Mouse (Mus musculus) cerebellum, adult 8-10 months (tissue): ENCODE data around the gene Fam69b.

Source experiments
- DNase-seq: peaks from one replicate; pipeline ENCODE4 v3.0.0; 2022

Fam69b gene

DNA sequence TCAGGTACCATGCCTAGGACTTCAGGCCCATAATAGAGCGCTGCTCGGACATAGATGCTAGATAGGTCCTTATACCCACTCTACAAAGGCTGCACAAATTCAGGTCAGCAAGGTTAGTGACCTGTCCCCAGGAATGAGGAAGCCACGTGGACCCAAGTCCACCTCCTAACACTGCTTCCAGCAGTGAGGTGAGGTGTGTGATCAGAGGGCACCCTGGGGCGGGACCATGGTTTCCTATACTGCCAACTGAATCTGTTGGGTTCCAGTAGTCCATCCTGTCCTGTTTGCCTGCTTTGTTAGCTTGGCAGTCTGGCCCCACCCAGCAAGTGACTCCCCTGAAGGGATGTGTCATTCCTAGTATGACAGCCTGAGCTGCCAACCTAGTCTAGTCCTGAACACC lies 28.3 kb upstream of the Fam69b start:
- no peak for DNase-seq

GRCm38 (mm10) chr2:26600664-26601063 lies 27.6 kb upstream of the Fam69b start:
- DNase-seq = no peak

DNA sequence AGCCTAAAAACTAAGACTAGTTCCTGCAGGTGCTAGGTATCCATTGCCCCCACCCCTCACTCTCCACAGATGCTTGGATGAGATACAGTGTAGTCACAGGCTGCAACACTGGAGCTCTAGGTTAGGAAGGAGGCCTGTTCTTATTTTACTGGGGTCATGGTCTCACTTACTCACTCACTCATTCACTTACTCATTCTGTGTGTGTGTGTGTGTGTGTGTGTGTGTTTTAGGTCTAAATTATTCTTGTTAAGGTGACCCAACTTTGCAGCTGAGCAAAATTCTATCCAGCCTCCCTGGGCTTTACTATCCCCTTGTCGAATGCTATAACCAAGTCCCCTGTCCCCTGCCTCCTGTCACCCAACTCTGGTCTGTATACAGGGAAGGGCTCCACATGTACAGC lies 26.7 kb upstream of the Fam69b start:
- DNase-seq = no peak

- no peak for DNase-seq
Measured at GRCm38 (mm10) chr2:26602631-26603030, 25.6 kb upstream of the Fam69b start.

DNA sequence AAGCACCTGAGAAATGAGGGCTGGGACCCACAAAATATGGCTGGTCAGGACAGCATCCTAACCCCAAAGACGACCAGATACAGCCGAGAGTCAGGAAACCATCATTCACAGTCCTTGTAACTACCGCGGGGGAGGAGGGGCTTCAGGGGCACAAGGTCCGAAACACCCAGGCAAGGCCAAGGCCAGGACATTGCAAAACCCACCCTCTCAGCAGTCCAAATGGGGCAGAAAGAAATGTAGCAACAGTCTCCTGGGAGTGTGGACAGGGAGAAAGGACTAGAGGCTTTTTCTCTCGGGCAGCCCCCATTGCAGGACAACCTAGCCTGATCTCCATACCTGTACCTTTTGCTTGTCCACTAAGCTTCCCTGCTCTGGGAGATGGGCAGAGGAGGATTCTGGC lies 25.1 kb upstream of the Fam69b start:
- DNase-seq = no peak

DNA sequence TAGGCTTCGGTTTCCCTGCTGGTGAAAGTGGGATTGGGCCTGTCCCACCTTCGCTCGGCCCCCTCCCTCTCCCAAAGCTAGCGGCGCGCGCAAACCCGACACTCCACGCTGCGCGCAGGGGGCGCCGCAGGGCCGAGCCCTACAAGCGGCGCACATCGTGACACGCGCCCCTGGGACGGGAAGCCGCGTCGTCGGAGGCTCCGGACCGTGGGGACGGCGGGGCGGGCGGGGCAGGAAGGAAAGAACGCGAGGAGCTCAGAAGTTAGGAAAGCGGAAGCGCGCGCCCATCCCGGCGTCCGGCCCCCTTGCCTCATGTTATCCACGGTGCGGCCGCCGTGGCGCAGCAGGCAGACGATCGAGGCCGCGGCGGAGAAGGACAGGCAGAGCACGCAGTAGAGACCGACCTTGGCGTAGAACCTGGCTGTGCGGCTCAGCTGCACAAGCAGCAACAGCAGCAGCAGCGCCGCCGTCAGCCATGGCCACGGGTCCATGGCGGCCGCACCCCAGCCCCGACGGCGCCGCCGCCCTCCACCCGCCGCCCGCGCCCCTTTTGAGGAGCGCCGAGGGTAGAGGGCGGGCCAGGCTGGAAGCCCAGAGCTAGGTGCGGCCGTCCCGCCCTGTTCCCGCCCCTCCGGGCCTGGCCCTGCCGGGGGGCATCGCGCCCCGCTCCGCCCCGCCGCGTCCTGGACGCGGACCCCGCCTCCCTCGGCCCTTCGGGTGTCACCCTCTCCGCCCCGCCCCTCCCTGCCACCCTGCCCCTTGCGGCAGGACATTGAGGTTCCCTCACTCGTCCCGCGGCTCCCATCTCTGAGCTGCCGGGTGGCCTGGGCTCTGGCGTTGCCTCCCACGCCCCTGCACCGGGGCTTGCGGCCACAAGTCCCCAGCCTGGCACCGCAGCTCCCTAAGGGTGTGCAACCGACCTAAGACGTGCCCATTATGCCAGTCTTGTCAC lies 24.3 kb upstream of the Fam69b start, which contains the start of gene Agpat2:
Gene Agpat2, minus strand, starts transcription at position 698 of the 952 bp plus-strand sequence.
- no peak for DNase-seq

GRCm38 (mm10) chr2:26605331-26605730 lies 22.9 kb upstream of the Fam69b start:
- no peak for DNase-seq

GRCm38 (mm10) chr2:26606579-26606978 lies 21.7 kb upstream of the Fam69b start:
- DNase-seq = no peak

GRCm38 (mm10) chr2:26607056-26607910 lies 21.0 kb upstream of the Fam69b start:
- DNase-seq = no peak

GRCm38 (mm10) chr2:26608781-26609180 lies 19.5 kb upstream of the Fam69b start:
- DNase-seq = no peak

DNA sequence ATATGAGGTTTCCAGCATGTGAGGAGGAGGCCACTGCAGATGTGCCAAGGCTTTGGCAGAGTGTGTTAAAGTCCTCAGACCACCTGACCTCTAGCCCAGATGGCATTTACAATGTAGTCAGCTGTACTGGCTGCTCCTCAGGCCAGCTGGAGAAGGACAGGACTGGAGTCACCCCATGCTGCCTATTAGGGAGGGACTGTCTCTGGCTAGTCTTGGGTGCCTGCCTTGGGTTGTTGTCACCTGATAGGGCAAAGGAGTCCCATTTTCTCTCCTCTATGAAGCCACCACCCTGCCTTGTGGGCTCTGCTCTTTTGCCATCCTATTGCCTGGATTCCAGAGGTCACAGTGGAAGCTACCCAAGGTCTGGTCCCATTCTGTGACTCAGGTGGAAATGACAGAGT lies 19.0 kb upstream of the Fam69b start:
- DNase-seq = no peak

- no peak for DNase-seq
Measured at GRCm38 (mm10) chr2:26610526-26610925, 17.7 kb upstream of the Fam69b start.

DNA sequence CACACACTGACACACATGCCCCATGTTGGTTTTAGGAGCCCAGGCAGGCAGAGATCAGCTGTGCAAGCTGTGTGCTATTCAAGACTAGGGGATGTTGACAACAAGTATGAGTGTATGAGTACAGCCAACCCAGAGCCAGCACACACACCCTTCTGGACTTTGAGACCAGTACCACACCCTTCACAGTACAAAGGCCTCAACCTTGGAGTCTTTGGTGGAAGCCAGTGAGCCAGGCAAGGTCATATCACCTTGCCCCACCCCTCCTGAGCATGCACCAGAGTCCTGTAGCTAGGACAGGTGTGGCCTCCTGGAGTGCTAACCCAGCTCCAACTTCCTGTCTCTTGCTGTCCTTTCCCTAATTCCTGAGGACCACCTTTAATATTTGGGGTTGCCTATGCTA lies 17.2 kb upstream of the Fam69b start:
- no peak for DNase-seq

DNA sequence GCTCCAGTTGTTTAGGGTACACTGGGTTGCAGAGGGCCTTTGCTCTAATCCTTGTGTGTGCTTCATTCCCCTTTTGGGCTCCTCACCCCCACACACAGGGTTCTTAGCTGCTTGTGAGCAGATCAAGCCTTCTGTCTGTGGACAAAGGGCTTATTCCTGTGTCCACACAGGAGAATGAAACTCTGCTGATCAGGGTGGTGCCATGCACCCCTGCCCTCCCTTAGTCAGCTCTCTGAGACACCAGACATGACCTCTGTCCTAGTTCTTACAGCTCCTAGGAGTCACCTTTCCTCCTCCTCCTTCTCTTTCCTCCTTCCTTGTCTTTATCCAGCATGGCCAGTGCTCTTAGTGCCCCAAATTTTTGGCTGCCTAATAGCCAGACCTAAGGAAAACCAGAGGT lies 16.4 kb upstream of the Fam69b start:
- no peak for DNase-seq

DNA sequence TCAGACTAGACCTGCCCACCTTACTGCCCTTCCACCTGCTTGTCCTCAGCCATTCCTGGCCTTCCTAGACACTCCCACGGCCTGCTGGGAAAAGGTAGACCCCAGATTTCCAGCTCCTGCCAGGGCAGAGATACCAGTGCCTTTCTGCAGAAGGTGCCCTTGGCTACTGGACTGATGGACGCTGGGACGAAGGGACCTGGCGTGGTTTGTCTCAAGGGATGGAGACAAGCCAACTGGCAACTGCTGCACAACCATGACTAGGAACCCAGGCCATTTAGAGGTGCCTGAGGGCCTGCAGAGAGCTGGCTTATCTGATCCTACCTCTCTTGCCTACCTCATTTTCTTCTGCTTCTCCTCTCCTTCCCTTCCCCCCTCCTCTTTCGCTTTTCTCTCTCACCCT lies 13.4 kb upstream of the Fam69b start:
- no peak for DNase-seq

- no peak for DNase-seq
Measured at GRCm38 (mm10) chr2:26615459-26616124, 12.7 kb upstream of the Fam69b start.

GRCm38 (mm10) chr2:26617331-26617730 lies 10.9 kb upstream of the Fam69b start:
- DNase-seq = no peak

DNA sequence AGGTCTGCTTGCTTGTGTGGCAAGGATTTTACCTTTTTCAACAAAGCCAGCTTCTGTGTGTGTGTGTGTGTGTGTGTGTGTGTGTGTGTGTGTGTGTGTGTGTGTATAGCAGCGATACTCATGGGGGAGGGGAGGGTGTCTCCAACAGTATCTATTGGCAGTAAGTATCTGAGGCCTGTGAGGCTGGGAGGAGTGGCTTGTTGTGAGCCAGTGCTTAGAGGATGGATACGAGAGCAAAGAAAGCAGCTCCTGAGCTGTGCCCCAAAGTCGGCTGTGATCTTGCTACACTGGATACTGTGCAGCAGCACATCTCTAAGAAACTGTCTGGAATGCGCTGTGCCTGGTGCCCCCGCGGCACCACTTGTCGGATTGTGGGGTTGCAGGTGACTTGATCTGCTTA lies 10.3 kb upstream of the Fam69b start:
- no peak for DNase-seq

GRCm38 (mm10) chr2:26621246-26621645 lies 7.0 kb upstream of the Fam69b start:
- no peak for DNase-seq

DNA sequence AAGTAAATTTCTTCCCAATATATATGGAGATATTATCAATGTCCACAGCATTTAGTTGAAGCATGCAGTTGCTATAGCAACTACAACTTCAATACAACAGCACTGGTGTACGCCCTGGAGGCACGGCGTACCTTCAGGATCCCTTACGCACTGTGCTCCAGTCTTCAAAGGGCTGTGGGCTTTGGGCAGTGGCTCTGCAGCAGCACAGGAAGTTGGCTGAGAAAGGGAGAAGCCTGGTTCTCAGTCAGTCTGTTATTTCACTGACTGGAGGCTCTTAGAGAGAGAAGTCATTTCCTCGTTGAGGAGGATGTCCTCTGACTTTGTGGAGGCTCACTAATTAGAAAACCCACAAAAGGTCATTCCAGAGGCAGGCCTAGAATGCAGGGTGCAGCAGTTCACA lies 5.3 kb upstream of the Fam69b start:
- DNase-seq = no peak

DNA sequence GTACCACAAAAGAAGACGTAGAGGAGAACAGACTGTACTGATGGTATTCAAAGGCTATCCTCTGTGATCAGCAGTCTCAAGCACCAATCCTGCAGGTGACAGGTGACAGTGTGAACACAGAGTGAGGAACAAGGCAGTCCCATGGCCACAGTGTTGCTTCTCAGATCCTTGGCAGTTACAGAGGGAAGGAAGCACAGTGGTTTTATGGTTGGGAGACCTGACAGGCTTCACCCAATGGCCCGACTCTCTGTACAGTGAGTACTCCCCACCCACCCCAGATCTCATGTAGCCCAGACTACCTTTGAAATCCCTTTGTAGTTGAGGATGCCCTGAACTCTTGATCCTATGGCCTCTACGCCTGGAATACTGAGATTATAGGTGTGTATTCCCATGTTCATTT lies 2.8 kb upstream of the Fam69b start:
- no peak for DNase-seq

- DNase-seq = no peak
Measured at GRCm38 (mm10) chr2:26626081-26626480, 2.2 kb upstream of the Fam69b start.

GRCm38 (mm10) chr2:26628792-26629437 lies 658 bp downstream of the Fam69b start:
- no peak for DNase-seq
